Mouse (Mus musculus) kidney, adult 2 months (tissue): ENCODE results near the gene Adat3. TPM values are rescaled to one million over a fixed set of nuclear protein-coding genes. Genes with fewer than 3 reads are reported as not detected.
"Not testable (repeated sequence)": the region's sequence is repeated elsewhere in the genome, so short reads cannot be mapped to it uniquely, and the experiment has no call there.

Source experiments
- DNase-seq: peaks from one replicate; pipeline ENCODE4 v3.0.0; 2021
- H3K27ac ChIP-seq: fragments of 200-500 bp; 2 replicates; pipeline ENCODE4 v1.5.1; 2012; ENCODE audit warnings: low read depth, low read length, control low read depth, inconsistent platforms; ENCODE audit not compliant: insufficient read depth
- H3K27me3 ChIP-seq: fragments of 200-500 bp; replicated peaks from 2 replicates; pipeline ENCODE4 v1.6.1; 2012; ENCODE audit warnings: mild to moderate bottlenecking, moderate library complexity, low read length, inconsistent platforms; ENCODE audit not compliant: control insufficient read depth, insufficient read depth
- H3K36me3 ChIP-seq: fragments of 200-500 bp; 2 replicates; pipeline ENCODE4 v1.6.1; 2012; ENCODE audit warnings: mild to moderate bottlenecking, moderate library complexity, low read length, inconsistent platforms; ENCODE audit not compliant: control insufficient read depth, insufficient read depth
- H3K4me1 ChIP-seq: fragments of 200-500 bp; 2 replicates; pipeline ENCODE4 v1.6.1; 2011; ENCODE audit warnings: low read length; ENCODE audit not compliant: control insufficient read depth, insufficient read depth
- H3K4me3 ChIP-seq: fragments of 200-500 bp; 2 replicates; pipeline ENCODE4 v1.5.1; 2011; ENCODE audit warnings: mild to moderate bottlenecking, low read depth, low read length, control low read depth; ENCODE audit not compliant: insufficient read depth
- CTCF ChIP-seq: fragments of 200-500 bp; conservative IDR thresholded peaks from 2 replicates; pipeline ENCODE4 v1.5.1; 2011; ENCODE audit warnings: low read depth, mild to moderate bottlenecking, control low read depth, low read length, moderate library complexity, mixed read lengths; ENCODE audit not compliant: insufficient read depth, insufficient read length
- POLR2A ChIP-seq: fragments of 200-500 bp; IDR thresholded peaks from one replicate; pipeline ENCODE4 v1.6.1; 2011; ENCODE audit warnings: low read depth, low read length, control low read depth
- WGBS: fragments of 180-500 bp; shearing (Covaris S2); methylation state at CpG from one replicate; pipeline ENCODE4 v1.1.7; 2018; 5-methylcytosine and 5-hydroxymethylcytosine counted together
- polyA plus RNA-seq: library from polyadenylated mRNA; depleted of rRNA; stranded (reverse); fragments of >200 nt; gene quantifications from 2 replicates; pipeline ENCODE4 v1.2.3, GENCODE M21; 2012

Adat3 gene
- polyA plus RNA-seq, 1 experiment: 3.4 TPM

DNA sequence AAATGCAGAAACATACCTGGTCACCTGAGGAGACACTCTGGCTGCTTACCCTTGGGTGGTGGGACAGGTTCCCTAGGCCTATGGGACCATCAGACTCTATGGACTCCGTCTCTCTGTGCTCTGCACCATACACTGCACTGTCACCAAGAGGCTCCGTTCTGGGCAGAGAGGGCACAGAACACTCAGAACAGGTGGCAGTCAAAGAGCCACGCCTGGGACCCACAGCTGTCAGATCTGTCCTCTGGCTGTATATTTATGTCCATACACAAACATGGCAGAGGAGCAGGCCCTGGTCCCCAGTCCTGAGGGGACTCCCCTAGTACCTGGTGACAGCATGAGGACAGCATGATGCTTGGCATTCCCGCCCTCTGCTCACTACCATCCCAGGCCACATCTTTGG is 23.1 kb downstream of the Adat3 start:
- H3K4me3 ChIP-seq: no peak overlapping the region
- DNase-seq: no peak
- no peaks in the 10 kb centered on the region for H3K36me3 ChIP-seq
- no peaks in the 10 kb centered on the region for H3K27me3 ChIP-seq
- no peak for TF ChIP-seq CTCF
- TF ChIP-seq POLR2A: no peak
- 82% methylated on average over 4 of the region's 4 CpGs for WGBS
- peaks cover 8% of the 10 kb centered on the region; the same call in 1 of the 2 replicates for H3K4me1 ChIP-seq
- H3K27ac ChIP-seq: no peak overlapping the region

DNA sequence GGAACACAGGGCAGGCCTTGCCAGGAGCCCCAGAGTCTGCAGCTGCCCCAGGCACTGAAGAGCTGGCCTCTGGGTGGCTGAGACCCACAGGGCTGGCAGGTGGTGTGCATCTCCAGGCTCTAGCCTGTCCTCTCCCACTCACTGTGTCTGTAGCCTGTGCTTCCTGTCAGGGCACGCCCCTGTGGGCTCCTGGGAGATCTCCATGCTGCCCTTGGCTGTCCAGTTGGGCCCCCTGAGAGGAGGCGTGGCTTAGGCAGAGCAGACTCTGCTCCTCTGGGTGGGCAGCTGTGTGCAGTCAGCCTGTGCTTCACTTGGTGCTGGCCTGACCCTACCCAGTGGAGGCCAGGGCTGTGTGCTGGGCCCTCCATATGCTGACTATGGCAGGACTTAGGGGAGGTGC is 25.0 kb downstream of the Adat3 start:
- Histone ChIP-seq H3K4me1 (peaks cover 8% of the 10 kb centered on the region; the same call in 1 of the 2 replicates), H3K27ac (no peak overlapping the region), H3K36me3 (no peaks in the 10 kb centered on the region), H3K27me3 (no peaks in the 10 kb centered on the region), H3K4me3 (no peak overlapping the region)
- 28% methylated on average over 2 of the region's 2 CpGs for WGBS
- TF ChIP-seq POLR2A (no peak), CTCF (no peak)
- DNase-seq: peak; percentile 31

DNA sequence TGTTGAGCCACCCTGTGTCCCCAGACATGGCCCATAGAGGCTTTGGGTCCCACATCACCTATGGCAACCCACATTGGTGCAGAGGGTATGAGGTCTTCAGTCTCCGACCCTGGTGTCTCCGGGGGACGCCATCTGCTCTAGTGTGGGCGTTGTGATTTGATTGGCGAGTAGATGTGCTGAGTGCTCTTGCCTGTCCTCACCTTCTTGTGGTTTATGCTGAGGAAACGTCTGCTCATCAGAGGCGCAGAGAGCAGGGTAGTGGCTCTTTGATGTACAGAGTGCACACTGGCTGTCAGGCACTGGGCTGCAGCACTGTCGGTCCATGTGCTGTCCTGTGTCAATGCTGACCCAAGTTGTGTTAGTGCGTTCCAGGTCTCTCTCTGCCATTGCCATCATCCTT is 26.2 kb downstream of the Adat3 start:
- H3K4me1 ChIP-seq: peaks cover 8% of the 10 kb centered on the region; the same call in 1 of the 2 replicates
- no peak for TF ChIP-seq CTCF
- TF ChIP-seq POLR2A: no peak
- H3K27ac ChIP-seq: no peak overlapping the region
- H3K27me3 ChIP-seq: no peaks in the 10 kb centered on the region
- H3K4me3 ChIP-seq: no peak overlapping the region
- WGBS: 80% methylated on average over 9 of the region's 9 CpGs
- no peaks in the 10 kb centered on the region for H3K36me3 ChIP-seq
- DNase-seq: no peak

DNA sequence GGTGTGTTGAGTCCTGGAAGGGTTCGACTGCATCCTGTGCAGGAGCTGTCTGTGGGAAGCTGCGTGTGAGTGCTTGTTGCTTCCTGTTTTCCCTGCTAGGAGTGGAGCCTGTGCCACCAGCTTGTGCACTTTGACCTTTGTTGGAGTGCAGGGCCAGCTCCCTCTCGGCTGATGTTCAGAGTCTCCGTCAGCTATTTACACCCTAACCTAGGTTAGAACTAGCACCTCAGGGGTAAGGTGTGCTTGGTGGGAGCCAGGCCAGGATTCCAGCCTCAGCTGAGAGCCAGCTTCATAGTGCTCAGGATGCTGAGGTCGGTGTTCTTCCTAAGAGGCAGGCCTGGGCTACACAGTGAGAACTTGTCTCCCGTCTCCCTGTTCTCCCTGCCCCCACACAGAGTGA is 32.7 kb downstream of the Adat3 start:
- no peak overlapping the region for H3K27ac ChIP-seq
- DNase-seq: peak; percentile 82
- WGBS: 34% methylated on average over 6 of the region's 6 CpGs
- no peaks in the 10 kb centered on the region for H3K27me3 ChIP-seq
- no peaks in the 10 kb centered on the region for H3K4me1 ChIP-seq
- no peak for TF ChIP-seq CTCF
- TF ChIP-seq POLR2A: no peak
- no peak overlapping the region for H3K4me3 ChIP-seq
- H3K36me3 ChIP-seq: peaks cover 3% of the 10 kb centered on the region

DNA sequence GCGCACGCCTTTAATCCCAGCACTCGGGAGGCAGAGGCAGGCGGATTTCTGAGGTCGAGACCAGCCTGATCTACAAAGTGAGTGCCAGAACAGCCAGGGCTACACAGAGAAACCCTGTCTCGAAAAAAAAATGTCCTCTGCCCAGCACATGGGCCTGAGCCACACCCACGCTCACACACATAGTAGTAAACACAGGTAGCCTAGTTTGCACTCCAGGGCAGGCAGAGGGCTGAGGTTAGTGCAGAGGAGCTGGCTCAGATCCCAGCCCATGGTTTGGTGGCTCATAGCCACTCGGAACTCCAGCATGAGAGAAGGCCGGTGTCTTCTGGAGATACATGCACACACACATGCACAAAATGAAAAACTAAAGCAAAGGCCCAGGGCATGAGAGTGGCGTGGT is 44.3 kb downstream of the Adat3 start:
- no peaks in the 10 kb centered on the region for H3K27me3 ChIP-seq
- 85% methylated on average over 10 of the region's 10 CpGs for WGBS
- H3K36me3 ChIP-seq: peaks cover 2% of the 10 kb centered on the region
- no peak overlapping the region for H3K4me3 ChIP-seq
- H3K4me1 ChIP-seq: no peaks in the 10 kb centered on the region
- no peak for TF ChIP-seq CTCF
- TF ChIP-seq POLR2A: no peak
- DNase-seq: no peak
- no peak overlapping the region for H3K27ac ChIP-seq

DNA sequence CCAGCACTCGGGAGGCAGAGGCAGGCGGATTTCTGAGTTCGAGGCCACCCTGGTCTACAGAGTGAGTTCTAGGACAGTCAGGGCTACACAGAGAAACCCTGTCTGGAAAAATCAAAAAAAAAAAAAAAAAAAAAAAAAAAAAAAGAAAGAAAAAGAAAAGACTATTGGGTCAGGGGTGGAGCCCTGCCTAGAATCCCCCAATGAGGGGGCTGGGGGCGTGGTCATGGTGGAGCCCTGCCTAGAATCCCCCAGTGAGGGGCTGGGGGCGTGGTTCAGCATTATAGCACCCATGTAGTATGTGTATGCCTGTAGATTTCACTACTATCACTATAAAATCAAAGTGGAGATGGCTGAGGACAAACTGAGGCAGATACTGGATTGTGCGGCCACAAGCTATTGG is 47.2 kb downstream of the Adat3 start:
- WGBS: 93% methylated on average over 6 of the region's 6 CpGs
- not testable (repeated sequence) for DNase-seq, H3K36me3 ChIP-seq, H3K4me1 ChIP-seq, H3K4me3 ChIP-seq, H3K27ac ChIP-seq, H3K27me3 ChIP-seq

DNA sequence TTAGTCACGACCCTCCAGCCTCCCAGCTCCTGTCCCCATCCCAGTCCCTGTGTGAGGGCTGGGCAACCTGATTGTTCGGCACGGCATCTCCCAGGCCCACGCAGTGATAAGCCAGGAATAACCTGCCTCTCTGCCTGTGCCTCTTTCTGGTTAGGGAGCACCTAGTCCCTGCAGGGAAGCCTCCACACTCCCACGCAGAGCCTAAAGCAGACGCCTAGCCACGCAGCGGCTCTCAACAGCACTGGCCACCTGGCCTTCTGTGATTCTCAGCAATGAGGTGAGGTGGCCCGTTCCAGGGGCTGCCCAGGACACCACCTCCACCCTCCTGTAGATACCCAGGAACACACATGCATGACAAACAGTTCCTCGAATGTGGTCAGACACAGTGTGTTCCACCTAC is 47.7 kb downstream of the Adat3 start:
- no peak for TF ChIP-seq CTCF
- no peak for TF ChIP-seq POLR2A
- WGBS: 86% methylated on average over 10 of the region's 10 CpGs
- H3K27ac ChIP-seq: no peak overlapping the region
- H3K36me3 ChIP-seq: no peaks in the 10 kb centered on the region
- H3K4me3 ChIP-seq: no peak overlapping the region
- H3K27me3 ChIP-seq: no peaks in the 10 kb centered on the region
- no peak for DNase-seq
- H3K4me1 ChIP-seq: peaks cover 14% of the 10 kb centered on the region

DNA sequence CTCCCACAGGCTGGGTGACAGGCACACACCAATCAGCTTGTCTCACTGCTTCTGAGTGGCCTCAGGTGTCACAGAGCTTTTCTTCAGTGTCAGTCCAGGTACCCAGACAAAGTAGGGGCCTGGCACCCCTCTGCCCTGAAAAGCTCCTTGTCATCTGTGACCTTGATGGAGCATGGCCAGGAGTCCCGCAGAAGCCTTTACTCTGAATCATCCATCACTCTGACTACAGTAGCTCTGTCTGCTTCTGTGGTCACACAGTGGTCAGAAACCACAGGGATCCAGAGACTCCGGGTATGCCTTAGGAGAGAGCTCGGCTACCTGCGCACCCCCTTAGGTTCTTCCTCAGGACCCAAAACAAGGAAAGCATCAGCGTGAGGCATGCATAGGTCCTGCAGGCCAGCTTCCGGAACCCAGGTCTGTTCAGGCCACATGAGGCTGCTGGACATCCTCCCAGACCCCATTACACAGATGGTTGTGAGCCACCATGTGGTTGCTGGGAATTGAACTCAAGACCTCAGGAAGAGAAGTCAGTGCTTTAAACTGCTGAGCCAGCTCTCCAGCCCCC is 50.6 kb downstream of the Adat3 start:
- Histone ChIP-seq H3K27me3 (no peaks in the 10 kb centered on the region), H3K4me3 (no peak overlapping the region), H3K36me3 (no peaks in the 10 kb centered on the region), H3K27ac (no peak overlapping the region), H3K4me1 (peaks cover 26% of the 10 kb centered on the region)
- DNase-seq: no peak
- no peak for TF ChIP-seq POLR2A
- 75% methylated on average over 6 of the region's 6 CpGs for WGBS
